Mouse (Mus musculus) liver, adult 2 months (tissue): ENCODE results near the gene Tmie.

Experiments
- CTCF ChIP-seq: fragments of 200-500 bp; IDR thresholded peaks from 2 replicates; pipeline ENCODE4 v1.5.1; 2011; ENCODE audit warnings: low read depth, low read length, control low read depth
- POLR2A ChIP-seq: fragments of 200-500 bp; IDR thresholded peaks from 2 replicates; pipeline ENCODE4 v1.6.1; 2011; ENCODE audit warnings: low read length, control low read depth; ENCODE audit not compliant: insufficient read depth; ENCODE audit errors: extremely low read depth

GRCm38 (mm10) chr9:110892552-110892951 is 12.6 kb upstream of the Tmie start:
- TF ChIP-seq POLR2A (no peak), CTCF (no peak)
